Mouse (Mus musculus) thymus, adult 2 months (tissue): ENCODE results near the gene Stk4.

Experiments used
- CTCF ChIP-seq: fragments of 200-500 bp; IDR thresholded peaks from 2 replicates; pipeline ENCODE4 v1.5.1; 2012; ENCODE audit warnings: mild to moderate bottlenecking, control low read depth, low read length, moderate library complexity, borderline replicate concordance; ENCODE audit not compliant: control insufficient read depth, poor library complexity, insufficient read depth; ENCODE audit errors: extremely low read depth
- POLR2A ChIP-seq: fragments of 200-500 bp; IDR thresholded peaks from 2 replicates; pipeline ENCODE4 v1.6.1; 2012; ENCODE audit warnings: mild to moderate bottlenecking, low read length, control low read depth, moderate library complexity; ENCODE audit not compliant: control insufficient read depth, poor library complexity, insufficient read depth; ENCODE audit errors: extremely low read depth

GRCm38 (mm10) chr2:164144025-164144424 is 73.9 kb downstream of the Stk4 start:
- TF ChIP-seq CTCF (no peak), POLR2A (no peak)
